Mouse (Mus musculus): ENCODE results near the gene Fgf3. TPM values are rescaled to one million over a fixed set of nuclear protein-coding genes. Genes with fewer than 3 reads are reported as not detected.

Gene Fgf3
- polyA plus RNA-seq, 1 experiment: 0.43 TPM

- no peaks in the 10 kb centered on the region for H3K9me3 ChIP-seq (replicated peaks; ENCODE audit: control insufficient read depth, insufficient read depth, low read length, poor library complexity, severe bottlenecking)
- H3K27me3 ChIP-seq (ENCODE audit: control insufficient read depth, insufficient read depth, low read length, poor library complexity, severe bottlenecking): no peaks in the 10 kb centered on the region
- no peak overlapping the region for H3K4me3 ChIP-seq (ENCODE audit: low read depth, low read length)
Observed at GRCm38 (mm10) chr7:144851321-144851720, 13.4 kb downstream of the Fgf3 start.

DNA sequence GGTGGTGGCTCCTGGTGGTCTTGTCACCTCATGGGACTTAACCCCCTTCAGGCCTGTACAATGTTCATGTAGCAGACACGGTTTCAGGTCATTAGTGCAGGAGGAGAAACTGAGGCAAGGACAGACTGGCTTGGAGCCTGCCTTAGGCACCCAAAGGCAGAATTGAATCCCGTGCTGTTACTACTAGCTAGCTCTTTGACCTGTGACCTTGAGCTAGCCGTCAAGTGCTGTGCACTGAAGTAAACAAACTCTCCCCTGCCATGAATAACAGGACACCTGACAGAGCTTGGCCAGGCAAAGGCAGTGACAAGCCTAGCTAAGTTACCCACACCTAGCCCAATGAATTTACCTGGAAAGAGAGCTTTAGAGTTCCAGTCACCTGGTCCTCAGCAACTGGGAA lies 17.1 kb downstream of the Fgf3 start:
- TF ChIP-seq POLR2A (IDR thresholded peaks at IDR 0.05; ENCODE audit: insufficient read depth, low read length) (no peak), EP300 (IDR thresholded peaks at IDR 0.05; ENCODE audit: insufficient read depth, low read depth, low read length) (peak; percentile 95)
- peaks cover 20% of the 10 kb centered on the region for H3K4me1 ChIP-seq (ENCODE audit: control insufficient read depth, insufficient read depth, low read length)
- peak overlapping the region; percentile 52 for H3K27ac ChIP-seq (ENCODE audit: insufficient read depth, low read length)
- H3K9me3 ChIP-seq (replicated peaks; ENCODE audit: control insufficient read depth, insufficient read depth, low read length, poor library complexity, severe bottlenecking): no peaks in the 10 kb centered on the region
- no peak overlapping the region for H3K4me3 ChIP-seq (ENCODE audit: low read depth, low read length)
- H3K9ac ChIP-seq (ENCODE audit: low read depth, poor library complexity, severe bottlenecking): no peak overlapping the region
- H3K27me3 ChIP-seq (ENCODE audit: control insufficient read depth, insufficient read depth, low read length, poor library complexity, severe bottlenecking): no peaks in the 10 kb centered on the region
- H3K36me3 ChIP-seq (ENCODE audit: control insufficient read depth, insufficient read depth, low read length, poor library complexity, severe bottlenecking): no peaks in the 10 kb centered on the region

More at GRCm38 (mm10) chr7:144851321-144851720, 13.4 kb downstream of the Fgf3 start:
- TF ChIP-seq CTCF (IDR thresholded peaks at IDR 0.05; ENCODE audit: low read depth, low read length): peak; percentile 49
- no peak for TF ChIP-seq POLR2A (IDR thresholded peaks at IDR 0.05; ENCODE audit: insufficient read depth, low read length)
- peak; percentile 98 for TF ChIP-seq EP300 (IDR thresholded peaks at IDR 0.05; ENCODE audit: insufficient read depth, low read depth, low read length)
- H3K36me3 ChIP-seq (ENCODE audit: control insufficient read depth, insufficient read depth, low read length, poor library complexity, severe bottlenecking): no peaks in the 10 kb centered on the region
- peaks cover 20% of the 10 kb centered on the region for H3K4me1 ChIP-seq (ENCODE audit: control insufficient read depth, insufficient read depth, low read length)
- H3K27ac ChIP-seq (ENCODE audit: insufficient read depth, low read length): peak overlapping the region; percentile 43; the same call in 1 of the 2 replicates
- no peak overlapping the region for H3K9ac ChIP-seq (ENCODE audit: low read depth, poor library complexity, severe bottlenecking)

GRCm38 (mm10) chr7:144857158-144857557 lies 19.3 kb downstream of the Fgf3 start:
- peak overlapping the region; percentile 60 for H3K9ac ChIP-seq (ENCODE audit: low read depth, poor library complexity, severe bottlenecking)
- H3K27me3 ChIP-seq (ENCODE audit: control insufficient read depth, insufficient read depth, low read length, poor library complexity, severe bottlenecking): no peaks in the 10 kb centered on the region
- H3K27ac ChIP-seq (ENCODE audit: insufficient read depth, low read length): peak overlapping the region; percentile 98
- H3K4me3 ChIP-seq (ENCODE audit: low read depth, low read length): peak overlapping the region; percentile 39
- peaks cover 15% of the 10 kb centered on the region for H3K4me1 ChIP-seq (ENCODE audit: control insufficient read depth, insufficient read depth, low read length)
- no peaks in the 10 kb centered on the region for H3K9me3 ChIP-seq (replicated peaks; ENCODE audit: control insufficient read depth, insufficient read depth, low read length, poor library complexity, severe bottlenecking)
- H3K36me3 ChIP-seq (ENCODE audit: control insufficient read depth, insufficient read depth, low read length, poor library complexity, severe bottlenecking): peaks cover under 1% of the 10 kb centered on the region; the same call in 1 of the 2 replicates
- TF ChIP-seq CTCF (IDR thresholded peaks at IDR 0.05; ENCODE audit: low read depth, low read length) (no peak), EP300 (IDR thresholded peaks at IDR 0.05; ENCODE audit: insufficient read depth, low read depth, low read length) (peak; percentile 97), POLR2A (IDR thresholded peaks at IDR 0.05; ENCODE audit: insufficient read depth, low read length) (no peak)

DNA sequence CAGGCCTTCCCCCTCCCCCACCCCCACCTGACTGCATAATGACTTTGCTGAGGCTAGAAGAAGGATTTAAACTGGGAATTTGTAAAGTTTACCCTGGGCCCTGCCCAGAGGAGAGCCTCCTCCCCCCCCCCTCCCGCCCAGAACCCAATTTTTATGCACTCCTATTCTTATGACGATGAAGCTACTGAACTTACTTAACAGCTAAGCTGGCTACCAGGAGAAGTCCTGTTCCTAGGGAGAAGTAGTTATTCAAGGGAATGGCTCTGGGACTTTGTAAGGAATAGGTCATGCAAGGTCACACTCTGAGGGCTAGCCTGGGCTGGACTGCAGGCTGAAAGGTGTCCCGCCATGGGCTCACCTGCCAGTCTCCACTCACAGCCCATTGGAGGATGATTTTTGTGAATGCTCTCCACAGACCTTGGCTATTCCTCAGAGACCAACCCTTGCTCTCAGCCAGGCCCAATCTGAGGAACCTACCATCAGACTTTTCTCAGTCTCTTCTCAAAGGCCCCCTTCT lies 20.0 kb downstream of the Fgf3 start:
- peaks cover 7% of the 10 kb centered on the region for H3K36me3 ChIP-seq (ENCODE audit: control insufficient read depth, insufficient read depth, low read length, poor library complexity, severe bottlenecking)
- no peaks in the 10 kb centered on the region for H3K27me3 ChIP-seq (ENCODE audit: control insufficient read depth, insufficient read depth, low read length, poor library complexity, severe bottlenecking)

GRCm38 (mm10) chr7:144858702-144859101 lies 20.8 kb downstream of the Fgf3 start:
- TF ChIP-seq EP300 (IDR thresholded peaks at IDR 0.05; ENCODE audit: insufficient read depth, low read depth, low read length) (peak; percentile 68; the same call in 1 of the 2 replicates), CTCF (IDR thresholded peaks at IDR 0.05; ENCODE audit: low read depth, low read length) (no peak), POLR2A (IDR thresholded peaks at IDR 0.05; ENCODE audit: insufficient read depth, low read length) (no peak)
- H3K9me3 ChIP-seq (replicated peaks; ENCODE audit: control insufficient read depth, insufficient read depth, low read length, poor library complexity, severe bottlenecking): no peaks in the 10 kb centered on the region
- peak overlapping the region; percentile 95 for H3K27ac ChIP-seq (ENCODE audit: insufficient read depth, low read length)
- H3K4me3 ChIP-seq (ENCODE audit: low read depth, low read length): no peak overlapping the region
- H3K36me3 ChIP-seq (ENCODE audit: control insufficient read depth, insufficient read depth, low read length, poor library complexity, severe bottlenecking): peaks cover 15% of the 10 kb centered on the region
- peaks cover 13% of the 10 kb centered on the region for H3K4me1 ChIP-seq (ENCODE audit: control insufficient read depth, insufficient read depth, low read length)
- H3K9ac ChIP-seq (ENCODE audit: low read depth, poor library complexity, severe bottlenecking): no peak overlapping the region
- no peaks in the 10 kb centered on the region for H3K27me3 ChIP-seq (ENCODE audit: control insufficient read depth, insufficient read depth, low read length, poor library complexity, severe bottlenecking)

More for the DNA sequence above, 20.0 kb downstream of the Fgf3 start:
- Histone ChIP-seq H3K9ac (ENCODE audit: low read depth, poor library complexity, severe bottlenecking) (peak overlapping the region; percentile 60; the same call in 1 of the 2 replicates), H3K4me3 (ENCODE audit: low read depth, low read length) (no peak overlapping the region), H3K9me3 (replicated peaks; ENCODE audit: control insufficient read depth, insufficient read depth, low read length, poor library complexity, severe bottlenecking) (no peaks in the 10 kb centered on the region), H3K4me1 (ENCODE audit: control insufficient read depth, insufficient read depth, low read length) (peaks cover 15% of the 10 kb centered on the region), H3K27ac (ENCODE audit: insufficient read depth, low read length) (peak overlapping the region; percentile 95)
- TF ChIP-seq CTCF (IDR thresholded peaks at IDR 0.05; ENCODE audit: low read depth, low read length) (no peak), EP300 (IDR thresholded peaks at IDR 0.05; ENCODE audit: insufficient read depth, low read depth, low read length) (peak; percentile 94)

GRCm38 (mm10) chr7:144861056-144861768 lies 23.3 kb downstream of the Fgf3 start:
- Histone ChIP-seq H3K4me1 (ENCODE audit: control insufficient read depth, insufficient read depth, low read length) (peaks cover 1% of the 10 kb centered on the region), H3K27ac (ENCODE audit: insufficient read depth, low read length) (peak overlapping the region; percentile 57), H3K4me3 (ENCODE audit: low read depth, low read length) (peak overlapping the region; percentile 88), H3K9ac (ENCODE audit: low read depth, poor library complexity, severe bottlenecking) (peak overlapping the region; percentile 93), H3K9me3 (replicated peaks; ENCODE audit: control insufficient read depth, insufficient read depth, low read length, poor library complexity, severe bottlenecking) (no peaks in the 10 kb centered on the region), H3K36me3 (ENCODE audit: control insufficient read depth, insufficient read depth, low read length, poor library complexity, severe bottlenecking) (peaks cover 31% of the 10 kb centered on the region), H3K27me3 (ENCODE audit: control insufficient read depth, insufficient read depth, low read length, poor library complexity, severe bottlenecking) (no peaks in the 10 kb centered on the region)
- peak; percentile 73 for TF ChIP-seq EP300 (IDR thresholded peaks at IDR 0.05; ENCODE audit: insufficient read depth, low read depth, low read length)
- no peak for TF ChIP-seq CTCF (IDR thresholded peaks at IDR 0.05; ENCODE audit: low read depth, low read length)
- TF ChIP-seq POLR2A (IDR thresholded peaks at IDR 0.05; ENCODE audit: insufficient read depth, low read length): peak; percentile 97
